Mouse (Mus musculus): ENCODE results near the gene Gzf1. TPM values are rescaled to one million over a fixed set of nuclear protein-coding genes. Genes with fewer than 3 reads are reported as not detected.

Gene Gzf1
- polyA plus RNA-seq (2015; fragmentation: Nextera tagmentation; extraction: Ambion mirVana), result 20.0 and 20.5 TPM in 2 replicates

DNA sequence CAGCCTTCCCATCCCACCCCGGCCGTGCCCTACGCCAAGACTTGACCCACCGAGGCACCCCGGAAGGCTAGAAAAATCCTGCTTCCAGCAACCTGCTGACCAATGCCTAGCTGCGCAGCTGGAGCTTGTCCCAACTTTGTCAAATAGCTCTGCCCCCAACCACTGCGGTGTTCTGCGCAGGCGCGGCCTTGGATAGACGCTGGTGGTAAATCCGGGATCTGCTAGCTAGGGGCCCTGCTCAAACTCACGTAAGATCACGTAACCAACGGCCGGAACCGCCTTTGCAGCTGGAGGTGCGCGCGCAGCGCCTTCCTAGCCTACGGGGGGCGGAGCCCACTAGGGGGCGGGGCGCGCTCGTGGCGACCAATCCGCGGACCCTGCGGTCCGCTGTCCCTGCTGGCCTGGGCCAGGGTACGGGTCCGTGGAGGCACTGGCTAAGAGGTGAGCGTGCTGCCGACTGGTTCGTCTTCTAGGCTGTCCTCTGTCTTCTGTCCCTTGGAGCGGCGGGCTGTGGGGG, at the start of gene Gzf1:
Gzf1 (plus strand) TSS at position 249 of the 517 bp plus-strand sequence.
- H3K27me3 ChIP-seq (ENCODE audit: insufficient read depth, low read length), result no peaks in the 10 kb centered on the region
- ATAC-seq (replicated peaks; ENCODE audit: low FRiP score, low read depth), result peak; percentile 94
- peak within 1 kb of the TSS; percentile 91 for H3K27ac ChIP-seq
- H3K9me3 ChIP-seq (replicated peaks; ENCODE audit: low read length), result no peaks in the 10 kb centered on the region
- H3K4me2 ChIP-seq (ENCODE audit: low read length), result peak within 1 kb of the TSS; percentile 82
- peaks cover 13% of the 10 kb centered on the region; the same call in 1 of the 2 replicates for H3K36me3 ChIP-seq (ENCODE audit: insufficient read depth, low read length)
- TF ChIP-seq CTCF (IDR thresholded peaks at IDR 0.05; ENCODE audit: low read depth), result no peak; the same call in none of the 2 replicates
- WGBS, result under 1% methylated on average over 39 of the region's 39 CpGs
- peak within 1 kb of the TSS; percentile 82 for H3K9ac ChIP-seq (ENCODE audit: low read depth, low read length)
- peaks cover 26% of the 10 kb centered on the region for H3K4me1 ChIP-seq (replicated peaks; ENCODE audit: insufficient read depth, low read length)
- DNase-seq (ENCODE audit: low spot score), result peak; percentile 100
- H3K4me3 ChIP-seq (replicated peaks; ENCODE audit: low read depth, low read length), result peak within 1 kb of the TSS; percentile 63

DNA sequence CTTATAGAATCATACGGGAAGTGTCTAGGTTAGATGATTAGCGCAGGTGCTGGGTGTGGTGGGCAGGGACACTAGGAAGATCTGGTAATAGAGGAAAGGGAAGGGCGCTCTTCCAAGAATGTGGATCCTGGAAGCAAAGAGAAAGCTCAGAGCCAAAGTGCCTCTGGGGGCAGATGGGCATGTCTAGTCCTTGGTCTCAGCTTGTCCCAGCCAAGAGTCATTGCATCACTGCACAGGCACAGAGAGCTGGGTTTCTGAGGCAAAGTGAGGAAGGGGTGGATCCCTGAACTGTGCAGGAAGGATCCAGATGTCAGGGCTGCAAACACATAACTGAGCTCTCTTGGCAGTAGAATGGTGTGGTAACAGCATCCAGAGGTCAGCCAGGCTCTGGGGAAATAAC, 49.2 kb upstream of the Gzf1 start:
- H3K4me3 ChIP-seq (replicated peaks; ENCODE audit: low read depth, low read length), result no peak overlapping the region
- no peak overlapping the region for H3K27ac ChIP-seq
- no peak overlapping the region for H3K4me2 ChIP-seq (ENCODE audit: low read length)
- no peaks in the 10 kb centered on the region for H3K9me3 ChIP-seq (replicated peaks; ENCODE audit: low read length)
- TF ChIP-seq CTCF (IDR thresholded peaks at IDR 0.05; ENCODE audit: low read depth), result no peak
- no peaks in the 10 kb centered on the region for H3K27me3 ChIP-seq (ENCODE audit: insufficient read depth, low read length)
- no peak for DNase-seq (ENCODE audit: low spot score)
- no peak for ATAC-seq (replicated peaks; ENCODE audit: low FRiP score, low read depth)
- no peaks in the 10 kb centered on the region for H3K4me1 ChIP-seq (replicated peaks; ENCODE audit: insufficient read depth, low read length)
- WGBS, result 97% methylated on average over 3 of the region's 3 CpGs
- no peaks in the 10 kb centered on the region for H3K36me3 ChIP-seq (ENCODE audit: insufficient read depth, low read length)
- no peak overlapping the region for H3K9ac ChIP-seq (ENCODE audit: low read depth, low read length)

DNA sequence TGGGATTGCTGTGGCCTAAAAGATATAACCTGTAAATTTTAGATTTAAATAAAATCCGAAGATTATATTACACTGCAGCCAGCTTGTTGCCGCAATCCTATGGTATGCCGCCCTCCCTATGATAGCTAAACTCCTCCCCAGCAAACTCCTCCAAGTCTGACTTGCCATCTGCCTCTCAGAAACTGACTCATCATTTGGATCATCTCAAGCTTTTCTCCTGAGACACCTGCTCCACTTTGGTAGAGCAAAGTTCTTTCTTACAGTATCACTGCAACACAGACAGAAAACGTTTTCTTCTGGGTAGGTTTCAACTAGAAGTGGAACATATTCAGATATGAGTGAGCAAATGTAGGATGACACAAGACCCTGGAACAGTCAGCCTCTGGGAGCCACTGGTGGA, 46.4 kb upstream of the Gzf1 start:
- Histone ChIP-seq H3K9ac (ENCODE audit: low read depth, low read length) (no peak overlapping the region), H3K4me3 (replicated peaks; ENCODE audit: low read depth, low read length) (no peak overlapping the region), H3K4me2 (ENCODE audit: low read length) (no peak overlapping the region), H3K27me3 (ENCODE audit: insufficient read depth, low read length) (no peaks in the 10 kb centered on the region), H3K9me3 (replicated peaks; ENCODE audit: low read length) (no peaks in the 10 kb centered on the region), H3K27ac (no peak overlapping the region), H3K36me3 (ENCODE audit: insufficient read depth, low read length) (no peaks in the 10 kb centered on the region), H3K4me1 (replicated peaks; ENCODE audit: insufficient read depth, low read length) (no peaks in the 10 kb centered on the region)
- TF ChIP-seq CTCF (IDR thresholded peaks at IDR 0.05; ENCODE audit: low read depth), result no peak
- ATAC-seq (replicated peaks; ENCODE audit: low FRiP score, low read depth), result no peak
- 82% methylated on average over 4 of the region's 4 CpGs for WGBS
- DNase-seq (ENCODE audit: low spot score), result no peak

DNA sequence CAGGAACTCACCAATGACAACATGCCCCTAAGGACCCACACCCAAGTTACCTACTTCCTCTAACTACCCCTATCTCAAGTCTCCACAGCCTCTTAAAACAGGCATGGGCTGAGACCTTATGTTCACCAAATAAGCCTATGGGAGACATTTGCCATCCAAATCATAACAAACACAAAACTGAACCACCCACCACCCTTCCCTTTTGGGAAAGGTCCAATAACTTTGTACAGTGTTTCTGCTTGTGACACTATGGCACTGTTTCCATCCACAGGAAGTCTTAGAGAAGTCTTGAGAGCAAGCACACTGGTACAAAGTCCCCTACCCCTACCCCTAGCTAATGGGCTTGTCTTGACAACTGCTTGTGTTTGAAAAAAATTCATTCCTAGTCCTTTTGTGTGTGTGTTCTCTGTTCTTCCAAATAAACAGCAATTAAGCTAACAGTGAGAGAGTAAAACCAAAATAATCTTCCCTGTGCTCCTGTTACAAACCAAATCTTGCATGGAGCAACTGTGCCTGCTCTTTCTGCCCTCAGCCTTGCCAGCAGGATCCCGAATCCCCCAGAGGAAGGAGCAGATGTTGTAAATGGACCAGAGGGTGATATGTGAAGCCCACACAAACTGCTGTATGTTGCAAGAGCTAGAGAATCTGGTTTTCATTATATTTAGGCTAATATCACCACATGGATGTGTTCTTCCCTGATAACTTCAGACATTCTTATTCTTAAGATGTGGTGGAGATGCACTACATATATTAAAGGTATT, 38.0 kb upstream of the Gzf1 start:
- 65% methylated on average over 1 of the region's 1 CpGs for WGBS
- Histone ChIP-seq H3K4me2 (ENCODE audit: low read length) (no peak overlapping the region), H3K4me1 (replicated peaks; ENCODE audit: insufficient read depth, low read length) (no peaks in the 10 kb centered on the region), H3K9ac (ENCODE audit: low read depth, low read length) (no peak overlapping the region), H3K4me3 (replicated peaks; ENCODE audit: low read depth, low read length) (no peak overlapping the region), H3K9me3 (replicated peaks; ENCODE audit: low read length) (no peaks in the 10 kb centered on the region), H3K36me3 (ENCODE audit: insufficient read depth, low read length) (no peaks in the 10 kb centered on the region), H3K27ac (no peak overlapping the region), H3K27me3 (ENCODE audit: insufficient read depth, low read length) (no peaks in the 10 kb centered on the region)
- DNase-seq (ENCODE audit: low spot score) (no peak), ATAC-seq (replicated peaks; ENCODE audit: low FRiP score, low read depth) (no peak)
- no peak for TF ChIP-seq CTCF (IDR thresholded peaks at IDR 0.05; ENCODE audit: low read depth)

DNA sequence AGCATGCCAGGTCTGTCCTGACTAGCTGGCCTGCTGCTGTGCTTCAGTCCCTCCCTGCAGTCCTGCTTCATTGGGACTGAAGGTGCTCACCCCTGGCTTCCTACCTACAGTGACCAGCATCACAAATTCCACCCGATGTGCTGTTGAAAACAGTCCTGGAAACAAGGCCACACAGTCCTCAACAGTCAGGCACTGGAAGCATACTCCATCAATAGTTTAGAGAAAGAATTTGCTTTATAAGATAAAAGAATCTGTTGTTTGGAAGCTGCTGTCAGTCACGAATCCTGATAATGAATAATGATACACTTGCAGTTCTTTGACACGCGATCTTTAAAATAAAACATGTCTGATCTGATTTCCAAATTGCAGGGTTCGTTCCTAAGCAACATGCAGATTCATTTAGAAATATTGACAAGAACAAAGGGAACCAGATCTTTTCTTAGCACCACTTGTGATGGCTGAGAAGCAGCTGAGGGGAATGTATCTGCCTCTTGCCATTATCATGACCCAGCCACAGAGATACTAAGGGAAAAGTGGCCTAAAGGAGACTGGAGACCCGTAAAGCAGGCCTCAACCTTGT, 36.3 kb upstream of the Gzf1 start:
- H3K4me1 ChIP-seq (replicated peaks; ENCODE audit: insufficient read depth, low read length), result no peaks in the 10 kb centered on the region
- ATAC-seq (replicated peaks; ENCODE audit: low FRiP score, low read depth) (no peak), DNase-seq (ENCODE audit: low spot score) (no peak)
- no peak overlapping the region for H3K27ac ChIP-seq
- no peak overlapping the region for H3K4me3 ChIP-seq (replicated peaks; ENCODE audit: low read depth, low read length)
- H3K9ac ChIP-seq (ENCODE audit: low read depth, low read length), result no peak overlapping the region
- 87% methylated on average over 6 of the region's 6 CpGs for WGBS
- H3K36me3 ChIP-seq (ENCODE audit: insufficient read depth, low read length), result no peaks in the 10 kb centered on the region
- no peaks in the 10 kb centered on the region for H3K9me3 ChIP-seq (replicated peaks; ENCODE audit: low read length)
- TF ChIP-seq CTCF (IDR thresholded peaks at IDR 0.05; ENCODE audit: low read depth), result no peak
- H3K4me2 ChIP-seq (ENCODE audit: low read length), result no peak overlapping the region
- no peaks in the 10 kb centered on the region for H3K27me3 ChIP-seq (ENCODE audit: insufficient read depth, low read length)

DNA sequence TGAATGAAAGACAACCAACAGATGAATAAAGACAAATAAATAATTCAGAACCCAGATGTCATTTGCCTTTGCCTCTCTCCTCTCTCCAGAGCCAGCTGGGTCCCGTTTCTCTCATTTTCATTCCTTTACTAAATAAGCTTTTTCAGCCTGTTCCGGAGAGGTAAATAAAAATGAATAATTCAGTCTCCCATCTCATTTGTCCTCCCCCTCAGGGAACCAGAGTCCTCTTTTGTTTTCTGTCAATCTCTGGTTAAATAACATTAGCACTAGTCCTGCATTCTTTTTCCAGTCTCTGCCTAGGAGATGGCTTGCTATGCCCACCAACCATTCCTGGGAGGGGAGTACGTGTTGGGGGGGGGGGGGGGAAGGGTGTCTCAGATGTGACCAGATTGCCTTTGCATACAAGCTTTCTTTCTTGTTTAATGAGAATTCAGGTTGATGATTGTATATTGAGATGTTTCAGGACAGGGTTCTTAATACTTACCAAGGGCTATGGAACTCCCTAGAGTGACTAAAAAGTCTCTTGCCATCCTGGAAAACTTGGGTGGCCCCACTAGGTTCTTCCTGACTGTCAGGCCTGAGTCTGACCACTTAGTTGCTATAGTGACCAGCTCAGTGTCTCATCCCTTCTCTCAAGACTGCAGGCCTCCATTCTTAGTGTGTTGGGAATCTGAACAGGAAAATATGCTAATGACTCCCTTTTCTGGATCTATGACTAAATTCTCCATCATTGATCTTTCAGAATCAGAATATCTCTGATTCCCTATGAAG, 30.1 kb upstream of the Gzf1 start:
- 36% methylated on average over 3 of the region's 3 CpGs for WGBS
- no peaks in the 10 kb centered on the region for H3K4me1 ChIP-seq (replicated peaks; ENCODE audit: insufficient read depth, low read length)
- no peak overlapping the region for H3K27ac ChIP-seq
- no peak for ATAC-seq (replicated peaks; ENCODE audit: low FRiP score, low read depth)
- no peaks in the 10 kb centered on the region for H3K9me3 ChIP-seq (replicated peaks; ENCODE audit: low read length)
- no peak overlapping the region for H3K4me3 ChIP-seq (replicated peaks; ENCODE audit: low read depth, low read length)
- no peak for DNase-seq (ENCODE audit: low spot score)
- H3K9ac ChIP-seq (ENCODE audit: low read depth, low read length), result no peak overlapping the region
- no peak overlapping the region for H3K4me2 ChIP-seq (ENCODE audit: low read length)
- no peak for TF ChIP-seq CTCF (IDR thresholded peaks at IDR 0.05; ENCODE audit: low read depth)
- no peaks in the 10 kb centered on the region for H3K27me3 ChIP-seq (ENCODE audit: insufficient read depth, low read length)
- no peaks in the 10 kb centered on the region for H3K36me3 ChIP-seq (ENCODE audit: insufficient read depth, low read length)

Measured in kidney, postnatal 0 days (tissue).